Mouse (Mus musculus): ENCODE measurements at regions not wholly inside any gene's neighbourhood (a gene's known extent, or its start where the extent isn't known, plus 50 kb on each side); places are given as distances from the start of the nearest gene placed in this dataset.
"Not testable (repeated sequence)": the region's sequence is repeated elsewhere in the genome, so short reads cannot be mapped to it uniquely, and the experiment has no call there.

GRCm38 (mm10) chr15:96828681-96829080 is 129.2 kb upstream of the Slc38a2 start:
- DNase-seq (ENCODE audit: low spot score in 2 of 2) = no peak

- DNase-seq (ENCODE audit: low spot score in 2 of 2) = no peak
These were observed 128.4 kb upstream of the Slc38a2 start for GRCm38 (mm10) chr15:96827931-96828330.

- DNase-seq (ENCODE audit: low spot score in 2 of 2) = no peak
These were observed 118.9 kb upstream of the Slc38a2 start for GRCm38 (mm10) chr15:96818435-96818834.

GRCm38 (mm10) chr15:96817626-96818025 is 118.1 kb upstream of the Slc38a2 start:
- no peak for DNase-seq (ENCODE audit: low spot score in 2 of 2)

- no peak for DNase-seq (ENCODE audit: low spot score in 2 of 2)
These were observed 117.6 kb upstream of the Slc38a2 start for GRCm38 (mm10) chr15:96816997-96817570.

- no peak for DNase-seq (ENCODE audit: low spot score in 2 of 2)
These were observed 113.9 kb upstream of the Slc38a2 start for GRCm38 (mm10) chr15:96813472-96813871.

GRCm38 (mm10) chr15:96802729-96803053 is 103.2 kb upstream of the Slc38a2 start:
- no peak for DNase-seq (ENCODE audit: low spot score in 2 of 2)

- DNase-seq (ENCODE audit: low spot score in 2 of 2) = no peak
These were observed 102.7 kb upstream of the Slc38a2 start for GRCm38 (mm10) chr15:96802034-96802728.

- no peak for DNase-seq (ENCODE audit: low spot score in 2 of 2)
These were observed 99.7 kb upstream of the Slc38a2 start for GRCm38 (mm10) chr15:96799228-96799627.

GRCm38 (mm10) chr15:96797615-96798270 is 98.2 kb upstream of the Slc38a2 start:
- DNase-seq (ENCODE audit: low spot score in 2 of 2) = no peak

GRCm38 (mm10) chr15:96794177-96794719 is 94.7 kb upstream of the Slc38a2 start:
- no peak for DNase-seq (ENCODE audit: low spot score in 2 of 2)

GRCm38 (mm10) chr15:96793251-96793650 is 93.7 kb upstream of the Slc38a2 start:
- DNase-seq (ENCODE audit: low spot score in 2 of 2) = no peak

- DNase-seq (ENCODE audit: low spot score in 2 of 2) = no peak
These were observed 91.8 kb upstream of the Slc38a2 start for GRCm38 (mm10) chr15:96791306-96791705.

GRCm38 (mm10) chr15:96787921-96788320 is 88.4 kb upstream of the Slc38a2 start:
- DNase-seq (ENCODE audit: low spot score in 2 of 2) = not testable (repeated sequence)

GRCm38 (mm10) chr15:96784578-96784977 is 85.0 kb upstream of the Slc38a2 start:
- DNase-seq (ENCODE audit: low spot score in 2 of 2) = no peak

GRCm38 (mm10) chr15:96781560-96781959 is 82.0 kb upstream of the Slc38a2 start:
- no peak for DNase-seq (ENCODE audit: low spot score in 2 of 2)

- no peak for DNase-seq (ENCODE audit: low spot score in 2 of 2)
These were observed 81.1 kb upstream of the Slc38a2 start for GRCm38 (mm10) chr15:96780606-96781005.

GRCm38 (mm10) chr15:96779358-96779757 is 79.8 kb upstream of the Slc38a2 start:
- no peak for DNase-seq (ENCODE audit: low spot score in 2 of 2)

- no peak for DNase-seq (ENCODE audit: low spot score in 2 of 2)
These were observed 78.9 kb upstream of the Slc38a2 start for GRCm38 (mm10) chr15:96778321-96778926.

GRCm38 (mm10) chr15:96776476-96777075 is 77.0 kb upstream of the Slc38a2 start:
- DNase-seq (ENCODE audit: low spot score in 2 of 2) = no peak

GRCm38 (mm10) chr15:96775129-96775528 is 75.6 kb upstream of the Slc38a2 start:
- no peak for DNase-seq (ENCODE audit: low spot score in 2 of 2)

GRCm38 (mm10) chr15:96774664-96775063 is 75.1 kb upstream of the Slc38a2 start:
- DNase-seq (ENCODE audit: low spot score in 2 of 2) = no peak

Measured in layer of hippocampus, postnatal 10 days (tissue).